Mouse (Mus musculus) cortical plate, adult 2 months (tissue): Measurements from ENCODE around the gene Tmem74b.

Experiments used
- CTCF ChIP-seq: fragments of 200-500 bp; IDR thresholded peaks from 2 replicates; pipeline ENCODE4 v1.5.1; 2011; ENCODE audit warnings: mild to moderate bottlenecking, control low read depth, low read length; ENCODE audit not compliant: insufficient read depth; ENCODE audit errors: extremely low read depth
- POLR2A ChIP-seq: fragments of 200-500 bp; IDR thresholded peaks from 2 replicates; pipeline ENCODE4 v1.6.1; 2011; ENCODE audit warnings: mild to moderate bottlenecking, low read length, control low read depth; ENCODE audit not compliant: insufficient read depth; ENCODE audit errors: extremely low read depth

- TF ChIP-seq POLR2A: no peak
- no peak for TF ChIP-seq CTCF
Observed at GRCm38 (mm10) chr2:151701231-151702145, at the start of gene Tmem74b.
